Mouse (Mus musculus): ENCODE results near the gene AI467606. TPM values are rescaled to one million over a fixed set of nuclear protein-coding genes. Genes with fewer than 3 reads are reported as not detected.

Gene AI467606
- polyA plus RNA-seq, 1 experiment from 2014 or later: 1.9 TPM

DNA sequence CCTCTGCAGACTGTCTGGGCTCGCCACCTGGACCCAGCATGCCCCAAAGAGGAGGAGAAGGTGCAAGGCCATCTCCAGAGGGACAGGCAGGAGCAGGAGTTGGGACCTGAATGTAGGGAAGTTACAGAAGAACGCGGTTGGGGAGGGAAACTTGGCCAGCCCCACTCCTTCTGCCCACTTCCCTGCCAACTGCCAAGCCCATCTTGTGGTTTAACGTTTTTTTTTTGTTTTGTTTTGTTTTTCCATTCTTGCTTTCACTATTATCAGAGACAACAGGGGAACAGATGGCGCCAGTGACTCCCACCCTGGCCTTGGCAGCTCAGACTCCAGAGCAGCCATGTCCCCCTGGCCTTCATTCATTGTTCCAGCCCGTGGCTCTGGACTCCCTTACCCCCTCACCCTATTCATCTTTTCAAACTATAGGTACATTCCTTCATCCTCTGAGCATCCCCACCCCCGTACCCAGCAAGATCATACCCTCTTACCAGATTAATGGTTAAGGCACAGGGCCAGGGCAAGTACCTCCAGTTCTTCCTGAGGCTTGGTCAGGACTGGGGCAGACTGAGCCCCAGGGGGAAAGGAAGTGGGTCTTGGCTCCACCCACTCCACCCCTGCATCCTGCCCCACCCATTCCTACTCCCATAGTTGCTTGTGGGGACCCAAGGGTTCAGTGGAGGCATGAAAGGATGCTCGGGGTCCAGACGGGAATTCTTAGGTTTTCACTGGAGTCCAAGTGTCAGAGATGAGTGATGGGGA, 46.3 kb downstream of the AI467606 start, which contains the start of gene Spn:
Spn (minus strand) TSS at position 562 of the 756 bp plus-strand sequence.
- no peak within 1 kb of the TSS for H3K9ac ChIP-seq
- no peak within 1 kb of the TSS for H3K4me2 ChIP-seq
- H3K27me3 ChIP-seq (replicated peaks): no peaks in the 10 kb centered on the region
- no peak within 1 kb of the TSS for H3K4me3 ChIP-seq
- no peak within 1 kb of the TSS for H3K27ac ChIP-seq
- H3K36me3 ChIP-seq (replicated peaks): no peaks in the 10 kb centered on the region
- no peaks in the 10 kb centered on the region for H3K9me3 ChIP-seq
- no peaks in the 10 kb centered on the region for H3K4me1 ChIP-seq
- no peak for ATAC-seq (replicated peaks)
- 71% methylated on average over 9 of the region's 9 CpGs for WGBS

DNA sequence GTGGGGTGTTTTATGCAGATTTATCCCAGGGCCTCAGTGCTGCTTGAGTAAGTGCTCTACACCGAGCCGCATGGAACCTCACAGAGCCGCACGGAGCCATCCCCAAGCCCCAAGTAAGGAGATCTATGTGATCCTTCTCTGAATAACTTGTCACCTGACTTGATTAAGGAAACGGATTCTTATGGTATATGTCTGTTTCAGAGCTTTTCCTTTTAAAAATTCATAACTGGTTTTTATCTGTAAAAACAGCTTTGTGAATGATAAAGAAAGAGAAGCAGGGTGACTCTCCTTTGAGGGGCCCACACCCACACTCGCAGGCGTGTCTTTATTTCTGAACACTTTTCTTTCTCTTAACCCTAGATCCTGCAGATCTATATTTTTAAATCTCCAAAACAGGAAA, 47.9 kb downstream of the AI467606 start:
- ATAC-seq (replicated peaks): no peak
- WGBS: 95% methylated on average over 7 of the region's 7 CpGs
- Histone ChIP-seq H3K9ac (no peak overlapping the region), H3K4me2 (no peak overlapping the region), H3K27ac (no peak overlapping the region), H3K9me3 (no peaks in the 10 kb centered on the region), H3K4me1 (no peaks in the 10 kb centered on the region), H3K27me3 (replicated peaks) (no peaks in the 10 kb centered on the region), H3K4me3 (no peak overlapping the region), H3K36me3 (replicated peaks) (no peaks in the 10 kb centered on the region)

DNA sequence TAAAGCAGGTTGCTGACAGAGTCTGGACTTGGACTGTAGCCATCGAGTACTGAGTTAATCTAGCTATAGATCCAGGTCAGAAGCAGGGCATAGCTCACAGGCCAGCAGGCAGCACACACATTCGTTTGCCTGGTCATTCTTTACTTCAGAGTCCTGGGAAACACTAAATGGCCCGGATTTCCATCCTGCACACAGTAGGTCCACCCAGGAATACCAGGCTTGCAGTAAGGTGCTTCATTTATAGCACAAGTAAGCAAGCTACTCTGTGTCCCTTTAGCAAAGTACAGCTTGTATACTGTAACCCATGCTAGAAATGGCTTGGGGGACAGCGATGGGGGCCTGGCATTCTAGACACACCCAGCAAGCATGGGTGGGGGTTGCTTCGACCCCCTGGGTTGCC, 48.4 kb downstream of the AI467606 start:
- Histone ChIP-seq H3K4me3 (no peak overlapping the region), H3K4me1 (no peaks in the 10 kb centered on the region), H3K9me3 (no peaks in the 10 kb centered on the region), H3K27ac (no peak overlapping the region), H3K4me2 (no peak overlapping the region), H3K36me3 (replicated peaks) (no peaks in the 10 kb centered on the region), H3K9ac (no peak overlapping the region), H3K27me3 (replicated peaks) (no peaks in the 10 kb centered on the region)
- no peak for ATAC-seq (replicated peaks)
- 60% methylated on average over 5 of the region's 5 CpGs for WGBS

DNA sequence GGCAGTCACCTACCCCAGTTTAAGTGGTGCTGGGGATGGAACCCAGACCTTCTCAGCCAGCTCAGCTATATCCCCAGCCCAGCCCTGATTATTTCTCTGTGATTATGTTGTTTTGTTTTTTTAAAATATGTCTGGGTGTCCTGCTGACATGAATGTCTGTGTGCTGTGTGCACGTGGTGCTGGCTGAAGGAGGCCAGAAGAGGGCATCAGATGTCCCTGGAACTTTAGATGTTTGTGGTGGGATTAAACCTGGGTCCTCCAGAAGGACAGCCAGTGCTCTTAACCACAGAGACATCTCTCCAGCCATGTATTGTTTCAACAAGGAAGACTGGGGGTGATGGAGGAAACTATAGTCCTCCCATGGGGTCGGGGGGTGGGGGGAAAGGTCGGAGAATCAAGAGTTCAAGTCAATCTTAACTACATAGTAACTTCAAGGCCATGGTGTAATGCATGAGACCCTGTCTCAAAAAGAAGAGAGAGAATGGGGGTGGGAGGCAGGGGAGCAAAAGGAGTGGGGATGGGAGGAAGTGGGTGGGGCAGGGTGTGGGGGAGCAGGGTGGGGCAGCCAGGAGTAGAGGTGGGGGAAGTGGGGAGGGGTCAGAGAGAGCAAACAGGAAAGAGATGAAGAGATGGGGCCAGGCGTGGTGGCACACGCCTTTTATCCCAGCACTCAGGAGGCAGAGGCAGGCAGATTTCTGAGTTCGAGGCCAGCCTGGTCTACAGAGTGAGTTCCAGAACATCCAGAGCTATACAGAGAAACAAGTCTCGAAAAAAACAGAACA, 49.7 kb downstream of the AI467606 start:
- Histone ChIP-seq H3K4me2 (no peak overlapping the region), H3K27ac (no peak overlapping the region), H3K4me1 (no peaks in the 10 kb centered on the region), H3K27me3 (replicated peaks) (no peaks in the 10 kb centered on the region), H3K9ac (no peak overlapping the region), H3K9me3 (no peaks in the 10 kb centered on the region), H3K4me3 (no peak overlapping the region), H3K36me3 (replicated peaks) (no peaks in the 10 kb centered on the region)
- 66% methylated on average over 7 of the region's 7 CpGs for whole genome bisulfite sequencing
- ATAC-seq (replicated peaks): no peak

DNA sequence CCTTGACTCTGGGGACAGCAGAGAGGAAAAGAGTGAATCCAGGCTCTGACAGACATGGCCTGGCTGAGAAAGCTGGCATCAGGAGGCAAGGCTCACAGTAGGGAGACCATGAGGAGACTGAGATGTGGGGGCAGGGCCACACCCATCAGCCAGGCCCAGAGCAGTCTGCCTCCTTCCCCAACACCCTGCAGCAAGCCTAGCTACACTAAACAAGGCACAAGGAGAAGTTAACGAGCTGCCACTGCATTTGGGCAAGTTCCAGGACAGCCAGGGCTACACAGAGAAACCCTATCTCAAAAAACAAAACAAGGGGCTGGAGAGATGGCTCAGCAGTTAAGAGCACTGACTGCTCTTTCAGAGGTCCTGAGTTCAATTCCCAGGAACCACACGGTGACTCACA, 51.1 kb downstream of the AI467606 start:
- Histone ChIP-seq H3K9me3 (no peaks in the 10 kb centered on the region), H3K9ac (no peak overlapping the region), H3K4me2 (no peak overlapping the region), H3K27ac (no peak overlapping the region), H3K27me3 (replicated peaks) (no peaks in the 10 kb centered on the region), H3K4me3 (no peak overlapping the region), H3K36me3 (replicated peaks) (no peaks in the 10 kb centered on the region), H3K4me1 (no peaks in the 10 kb centered on the region)
- no peak for ATAC-seq (replicated peaks)
- 65% methylated on average over 2 of the region's 2 CpGs for WGBS

DNA sequence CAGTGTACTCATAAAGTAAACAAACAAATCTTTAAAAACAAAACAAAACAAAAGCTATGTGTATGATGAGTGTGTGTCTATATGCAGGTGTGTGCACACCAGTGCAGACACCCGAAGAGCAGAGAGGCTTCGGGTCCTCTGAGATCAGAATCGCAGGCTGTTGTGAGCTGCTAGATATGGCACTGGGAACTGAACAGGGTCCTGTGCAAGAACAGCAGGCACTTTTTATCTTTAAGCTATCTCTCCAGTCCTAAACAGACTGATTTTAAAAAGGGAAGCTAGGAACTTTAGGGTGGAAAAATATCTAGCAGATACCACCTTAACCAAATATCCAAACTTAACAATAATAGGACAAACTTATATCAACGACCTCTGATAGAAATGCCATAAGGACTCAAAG, 51.5 kb downstream of the AI467606 start:
- Histone ChIP-seq H3K9ac (no peak overlapping the region), H3K27ac (no peak overlapping the region), H3K4me2 (no peak overlapping the region), H3K36me3 (replicated peaks) (no peaks in the 10 kb centered on the region), H3K4me1 (no peaks in the 10 kb centered on the region), H3K9me3 (no peaks in the 10 kb centered on the region), H3K4me3 (no peak overlapping the region), H3K27me3 (replicated peaks) (no peaks in the 10 kb centered on the region)
- no peak for ATAC-seq (replicated peaks)
- 86% methylated on average over 4 of the region's 4 CpGs for WGBS

Small RNAs within 50 kb of the gene (microRNA-seq; reads per million reads assigned to microRNA genes)
- not detected for gene Gm44343

Other genes starting within 250 kb of the AI467606 start
- gene Doc2a, start 243.9 kb upstream of the AI467606 start, polyA plus RNA-seq (2015; fragmentation: Nextera tagmentation; extraction: Ambion mirVana): 19.8 and 23.8 TPM in 2 replicates
- gene Hirip3, start 229.4 kb upstream of the AI467606 start, polyA plus RNA-seq (2015; fragmentation: Nextera tagmentation; extraction: Ambion mirVana): 16.7 and 22.8 TPM in 2 replicates
- gene Ino80e, start 229.0 kb upstream of the AI467606 start, polyA plus RNA-seq (2015; fragmentation: Nextera tagmentation; extraction: Ambion mirVana): 94.4 and 100 TPM in 2 replicates
- 66.8 and 70.9 TPM in 2 replicates for gene Taok2, start 206.7 kb upstream of the AI467606 start, polyA plus RNA-seq (2015; fragmentation: Nextera tagmentation; extraction: Ambion mirVana)
- gene Tmem219, start 168.4 kb upstream of the AI467606 start, polyA plus RNA-seq (2015; fragmentation: Nextera tagmentation; extraction: Ambion mirVana): 33.2 and 36.1 TPM in 2 replicates
- 133 and 136 TPM in 2 replicates for gene Kctd13, start 162.5 kb upstream of the AI467606 start, polyA plus RNA-seq (2015; fragmentation: Nextera tagmentation; extraction: Ambion mirVana)
- 7.8 and 8.9 TPM in 2 replicates for gene Asphd1, start 141.8 kb upstream of the AI467606 start, polyA plus RNA-seq (2015; fragmentation: Nextera tagmentation; extraction: Ambion mirVana)
- gene Sez6l2, start 140.8 kb upstream of the AI467606 start, polyA plus RNA-seq (2015; fragmentation: Nextera tagmentation; extraction: Ambion mirVana): 50.5 and 56.2 TPM in 2 replicates
- 136 and 150 TPM in 2 replicates for gene Cdipt, start 115.4 kb upstream of the AI467606 start, polyA plus RNA-seq (2015; fragmentation: Nextera tagmentation; extraction: Ambion mirVana)
- gene Cdiptos, start 115.3 kb upstream of the AI467606 start, polyA plus RNA-seq (2015; fragmentation: Nextera tagmentation; extraction: Ambion mirVana): 1.1 and 1.5 TPM in 2 replicates
- gene Mvp, start 76.7 kb upstream of the AI467606 start, polyA plus RNA-seq (2015; fragmentation: Nextera tagmentation; extraction: Ambion mirVana): 4.0 and 4.5 TPM in 2 replicates
- 1.0 TPM in 1 of 2 replicates, not detected in the other for gene Pagr1b, start 74.9 kb upstream of the AI467606 start, polyA plus RNA-seq (2015; fragmentation: Nextera tagmentation; extraction: Ambion mirVana)
- gene Pagr1a, start 74.0 kb upstream of the AI467606 start, polyA plus RNA-seq (2015; fragmentation: Nextera tagmentation; extraction: Ambion mirVana): 46.9 and 73.4 TPM in 2 replicates
- gene Gm42742, start 70.3 kb upstream of the AI467606 start, polyA plus RNA-seq (2015; fragmentation: Nextera tagmentation; extraction: Ambion mirVana): 44.9 and 52.6 TPM in 2 replicates
- 40.7 and 42.3 TPM in 2 replicates for gene Prrt2, start 70.1 kb upstream of the AI467606 start, polyA plus RNA-seq (2015; fragmentation: Nextera tagmentation; extraction: Ambion mirVana)
- 78.0 and 89.8 TPM in 2 replicates for gene Maz, start 64.3 kb upstream of the AI467606 start, polyA plus RNA-seq (2015; fragmentation: Nextera tagmentation; extraction: Ambion mirVana)
- gene Kif22, start 48.9 kb upstream of the AI467606 start, polyA plus RNA-seq (2015; fragmentation: Nextera tagmentation; extraction: Ambion mirVana): 21.4 and 24.8 TPM in 2 replicates
- gene Zg16, start 4.0 kb upstream of the AI467606 start, polyA plus RNA-seq (2015; fragmentation: Nextera tagmentation; extraction: Ambion mirVana): not detected in 2 replicates
- 0.76 and 0.83 TPM in 2 replicates for gene Qprt, start 30.9 kb downstream of the AI467606 start, polyA plus RNA-seq (2015; fragmentation: Nextera tagmentation; extraction: Ambion mirVana)
- gene Spn, start 46.5 kb downstream of the AI467606 start, polyA plus RNA-seq (2015; fragmentation: Nextera tagmentation; extraction: Ambion mirVana): 0.04 TPM in 1 of 2 replicates, not detected in the other
- 82.1 and 82.6 TPM in 2 replicates for gene Cd2bp2, start 104.7 kb downstream of the AI467606 start, polyA plus RNA-seq (2015; fragmentation: Nextera tagmentation; extraction: Ambion mirVana)
- gene Tbc1d10b, start 117.1 kb downstream of the AI467606 start, polyA plus RNA-seq (2015; fragmentation: Nextera tagmentation; extraction: Ambion mirVana): 39.6 and 44.8 TPM in 2 replicates
- gene Mylpf, start 117.5 kb downstream of the AI467606 start, polyA plus RNA-seq (2015; fragmentation: Nextera tagmentation; extraction: Ambion mirVana): 3.9 and 5.0 TPM in 2 replicates
- 63.7 and 64.1 TPM in 2 replicates for gene Zfp553, start 141.7 kb downstream of the AI467606 start, polyA plus RNA-seq (2015; fragmentation: Nextera tagmentation; extraction: Ambion mirVana)
- 17.0 and 18.2 TPM in 2 replicates for gene Sept1, start 141.8 kb downstream of the AI467606 start, polyA plus RNA-seq (2015; fragmentation: Nextera tagmentation; extraction: Ambion mirVana)
- gene Zfp771, start 152.9 kb downstream of the AI467606 start, polyA plus RNA-seq (2015; fragmentation: Nextera tagmentation; extraction: Ambion mirVana): 72.0 and 73.1 TPM in 2 replicates
- 114 and 118 TPM in 2 replicates for gene Dctpp1, start 169.3 kb downstream of the AI467606 start, polyA plus RNA-seq (2015; fragmentation: Nextera tagmentation; extraction: Ambion mirVana)
- 59.9 and 62.3 TPM in 2 replicates for gene Sephs2, start 182.7 kb downstream of the AI467606 start, polyA plus RNA-seq (2015; fragmentation: Nextera tagmentation; extraction: Ambion mirVana)
- 0.19 and 0.37 TPM in 2 replicates for gene Itgal, start 204.9 kb downstream of the AI467606 start, polyA plus RNA-seq (2015; fragmentation: Nextera tagmentation; extraction: Ambion mirVana)

Data from midbrain, embryonic 15.5 days (tissue).